Mouse (Mus musculus): ENCODE data around the gene Casp9.
A peak's percentile ranks its signal among the peaks of the same experiment; 100 is the strongest.

Casp9 gene

GRCm38 (mm10) chr4:141793282-141794151 is at the start of gene Casp9:
TSS of gene Casp9 (plus strand) at chr4:141793612.
- peak; percentile 97 for DNase-seq (ENCODE audit: low read depth)

- DNase-seq (ENCODE audit: low read depth), result no peak
Measured at GRCm38 (mm10) chr4:141746578-141747346, 46.6 kb upstream of the Casp9 start, which contains the start of gene Agmat. TSS of gene Agmat (plus strand) at chr4:141746672.

GRCm38 (mm10) chr4:141749557-141749956 is 43.9 kb upstream of the Casp9 start:
- DNase-seq (ENCODE audit: low read depth), result no peak

- no peak for DNase-seq (ENCODE audit: low read depth)
Measured at GRCm38 (mm10) chr4:141750826-141751225, 42.6 kb upstream of the Casp9 start.

- DNase-seq (ENCODE audit: low read depth), result no peak
Measured at GRCm38 (mm10) chr4:141751419-141752075, 41.9 kb upstream of the Casp9 start.

- no peak for DNase-seq (ENCODE audit: low read depth)
Measured at GRCm38 (mm10) chr4:141752076-141752421, 41.4 kb upstream of the Casp9 start.

GRCm38 (mm10) chr4:141755375-141755930 is 38.0 kb upstream of the Casp9 start:
- no peak for DNase-seq (ENCODE audit: low read depth)

- DNase-seq (ENCODE audit: low read depth), result no peak
Measured at GRCm38 (mm10) chr4:141757124-141757523, 36.3 kb upstream of the Casp9 start.

- no peak for DNase-seq (ENCODE audit: low read depth)
Measured at GRCm38 (mm10) chr4:141758874-141759542, 34.4 kb upstream of the Casp9 start.

- DNase-seq (ENCODE audit: low read depth), result no peak
Measured at GRCm38 (mm10) chr4:141760942-141761341, 32.5 kb upstream of the Casp9 start.

GRCm38 (mm10) chr4:141762102-141762598 is 31.3 kb upstream of the Casp9 start:
- DNase-seq (ENCODE audit: low read depth), result no peak

- DNase-seq (ENCODE audit: low read depth), result no peak
Measured at GRCm38 (mm10) chr4:141763476-141763875, 29.9 kb upstream of the Casp9 start.

GRCm38 (mm10) chr4:141765008-141765407 is 28.4 kb upstream of the Casp9 start:
- no peak for DNase-seq (ENCODE audit: low read depth)

- DNase-seq (ENCODE audit: low read depth), result peak; percentile 18
Measured at GRCm38 (mm10) chr4:141766316-141766667, 27.1 kb upstream of the Casp9 start.

GRCm38 (mm10) chr4:141766668-141767352 is 26.6 kb upstream of the Casp9 start:
- no peak for DNase-seq (ENCODE audit: low read depth)

GRCm38 (mm10) chr4:141767353-141768036 is 25.9 kb upstream of the Casp9 start:
- DNase-seq (ENCODE audit: low read depth), result no peak

- DNase-seq (ENCODE audit: low read depth), result no peak
Measured at GRCm38 (mm10) chr4:141769501-141770160, 23.8 kb upstream of the Casp9 start.

GRCm38 (mm10) chr4:141771823-141772222 is 21.6 kb upstream of the Casp9 start:
- DNase-seq (ENCODE audit: low read depth), result no peak

GRCm38 (mm10) chr4:141773019-141773418 is 20.4 kb upstream of the Casp9 start:
- peak; percentile 6 for DNase-seq (ENCODE audit: low read depth)

- no peak for DNase-seq (ENCODE audit: low read depth)
Measured at GRCm38 (mm10) chr4:141779828-141780227, 13.6 kb upstream of the Casp9 start.

All from induced T-regulatory cell, adult 2 months (primary cell).